Mouse (Mus musculus) G1E (cell line): Measurements from ENCODE around the gene Spock2.

Source experiments
- CTCF ChIP-seq: IDR thresholded peaks from 2 replicates; pipeline ENCODE4 v1.5.1; 2012; ENCODE audit warnings: low read depth, low read length, inconsistent platforms, mixed read lengths
- GATA1 ChIP-seq: IDR thresholded peaks from 2 replicates; pipeline ENCODE4 v1.6.1; 2012; ENCODE audit warnings: borderline replicate concordance, low read length, inconsistent platforms, mixed read lengths
- GATA2 ChIP-seq: IDR thresholded peaks from 2 replicates; pipeline ENCODE4 v1.6.1; 2012; ENCODE audit warnings: low read depth, low read length, inconsistent platforms, borderline replicate concordance
- POLR2AphosphoS5 ChIP-seq: IDR thresholded peaks from 2 replicates; pipeline ENCODE4 v1.6.1; 2012; ENCODE audit warnings: low read depth, low read length, inconsistent platforms; ENCODE audit not compliant: insufficient replicate concordance
- TAL1 ChIP-seq: conservative IDR thresholded peaks from 2 replicates; pipeline ENCODE4 v1.6.1; 2012; ENCODE audit warnings: low read depth, low read length, inconsistent platforms, mixed read lengths

DNA sequence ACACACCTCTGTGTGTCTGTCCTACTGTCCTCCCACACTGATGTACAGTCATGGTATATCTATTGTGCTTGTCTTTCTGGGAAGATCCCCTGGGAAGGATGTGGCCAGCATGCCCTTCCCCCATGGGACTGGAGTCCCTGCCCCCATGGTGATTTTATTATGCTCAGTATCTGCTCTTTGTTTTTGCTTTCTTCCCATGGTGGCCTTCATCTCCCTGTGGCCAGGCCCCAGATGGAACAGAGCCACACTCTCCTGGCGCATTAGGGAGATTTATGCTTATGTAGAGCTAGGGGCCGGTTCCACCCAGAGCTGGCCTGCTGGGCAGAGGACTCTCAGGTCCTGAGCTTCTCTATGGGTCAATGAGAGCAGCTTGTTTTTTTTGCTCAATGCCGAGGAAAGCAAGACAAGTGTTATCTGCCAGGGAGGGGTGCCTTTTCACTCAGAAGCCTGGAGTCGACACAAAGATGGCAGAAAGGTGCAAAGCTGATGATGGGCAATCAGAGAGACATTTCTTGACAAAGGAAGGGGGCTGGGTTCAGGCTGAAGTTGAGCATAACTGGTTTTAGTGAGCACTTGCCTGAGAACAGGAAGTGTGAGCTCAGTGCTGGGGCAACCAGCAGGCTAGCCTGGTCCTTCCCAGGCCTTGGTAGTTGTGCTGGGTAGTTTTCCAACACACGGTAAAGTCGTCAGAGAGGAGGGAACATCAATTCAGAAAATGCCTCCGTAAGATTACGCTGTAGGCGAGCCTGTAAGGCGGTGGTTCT, 64.5 kb downstream of the Spock2 start:
- TF ChIP-seq CTCF = no peak
- no peak for TF ChIP-seq GATA2
- no peak for TF ChIP-seq TAL1
- TF ChIP-seq GATA1 = no peak
- TF ChIP-seq POLR2AphosphoS5 = no peak
